Mouse (Mus musculus): ENCODE results near the gene Unc93b1. TPM values are rescaled to one million over a fixed set of nuclear protein-coding genes. Genes with fewer than 3 reads are reported as not detected.
A peak's percentile ranks its signal among the peaks of the same experiment; 100 is the strongest.
"Not testable (repeated sequence)": the region's sequence is repeated elsewhere in the genome, so short reads cannot be mapped to it uniquely, and the experiment has no call there.

Unc93b1 gene
- polyA plus RNA-seq, 1 experiment from 2014 or later: 22.3 TPM

DNA sequence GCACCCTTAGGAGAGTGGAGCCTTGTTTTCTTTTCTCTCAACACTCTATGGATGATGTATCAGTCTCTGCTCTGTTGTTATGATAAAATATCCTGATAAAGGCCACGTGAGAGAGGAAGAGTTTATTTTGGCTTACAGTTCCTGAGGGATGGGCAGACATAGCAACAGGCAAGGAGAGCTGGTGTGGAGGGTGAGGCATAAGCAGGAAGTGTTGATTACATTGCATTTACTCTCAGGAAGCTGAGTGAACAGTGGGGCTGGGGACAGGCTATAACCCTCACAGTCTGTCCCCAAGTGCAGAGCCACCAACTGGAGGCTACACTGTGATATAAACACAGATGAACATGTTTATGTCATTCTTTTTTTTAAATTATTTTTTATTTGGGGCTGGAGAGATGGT, 17.1 kb downstream of the Unc93b1 start:
- Histone ChIP-seq H3K4me3 (no peak overlapping the region), H3K27ac (no peak overlapping the region), H3K36me3 (no peaks in the 10 kb centered on the region), H3K4me2 (no peak overlapping the region), H3K9me3 (no peaks in the 10 kb centered on the region), H3K27me3 (no peaks in the 10 kb centered on the region), H3K9ac (no peak overlapping the region), H3K4me1 (no peaks in the 10 kb centered on the region)
- 21% methylated on average over 1 of the region's 1 CpGs for WGBS
- ATAC-seq (ENCODE audit: borderline replicate concordance, extremely low read depth, low FRiP score, low TSS enrichment): no peak

DNA sequence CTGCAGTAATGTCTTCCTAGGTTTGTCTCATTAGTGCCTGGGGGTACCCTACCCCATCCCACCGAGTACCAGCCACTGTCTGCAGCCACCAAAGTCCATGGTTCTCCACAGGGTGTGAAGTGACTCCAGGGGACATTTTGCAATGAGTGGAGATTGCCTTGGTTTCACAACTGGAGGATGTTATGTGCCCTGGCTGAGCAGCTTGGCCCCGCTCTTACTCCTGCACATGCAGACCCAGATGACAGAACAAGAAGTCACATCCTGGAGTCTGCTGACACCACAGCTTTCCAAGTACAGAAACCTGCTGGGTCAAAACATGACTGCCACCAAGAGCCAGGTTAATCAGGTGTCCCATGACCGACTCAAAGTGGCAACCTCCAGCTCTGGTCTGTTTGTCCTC, 20.0 kb downstream of the Unc93b1 start:
- Histone ChIP-seq H3K27ac (no peak overlapping the region), H3K9me3 (no peaks in the 10 kb centered on the region), H3K9ac (no peak overlapping the region), H3K4me1 (no peaks in the 10 kb centered on the region), H3K4me2 (no peak overlapping the region), H3K4me3 (no peak overlapping the region), H3K36me3 (no peaks in the 10 kb centered on the region), H3K27me3 (no peaks in the 10 kb centered on the region)
- ATAC-seq (ENCODE audit: borderline replicate concordance, extremely low read depth, low FRiP score, low TSS enrichment): no peak
- 70% methylated on average over 3 of the region's 3 CpGs for WGBS

DNA sequence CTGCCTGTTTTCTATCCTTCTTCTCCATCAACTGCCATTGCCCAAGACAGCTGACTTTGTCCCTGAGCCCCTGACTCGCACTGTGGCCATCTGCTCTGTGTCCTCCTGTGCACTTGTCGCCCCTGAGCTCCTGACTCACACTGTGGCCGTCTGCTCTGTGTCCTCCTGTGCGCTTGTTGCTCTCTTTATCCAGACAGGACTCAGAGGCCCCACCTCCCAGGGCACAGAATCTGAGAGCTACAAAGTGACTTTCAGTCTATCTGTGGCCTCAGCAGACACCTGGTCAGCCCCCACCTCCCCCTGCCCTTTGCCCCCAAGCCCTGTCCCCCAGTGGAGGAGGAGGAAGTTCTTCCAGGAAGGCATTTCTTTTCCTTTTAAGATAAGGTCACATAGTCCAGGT, 20.8 kb downstream of the Unc93b1 start:
- ATAC-seq (ENCODE audit: borderline replicate concordance, extremely low read depth, low FRiP score, low TSS enrichment): no peak
- H3K9me3 ChIP-seq: no peaks in the 10 kb centered on the region
- no peaks in the 10 kb centered on the region for H3K4me1 ChIP-seq
- WGBS: 47% methylated on average over 4 of the region's 4 CpGs
- no peak overlapping the region for H3K4me2 ChIP-seq
- H3K27ac ChIP-seq: no peak overlapping the region
- H3K9ac ChIP-seq: no peak overlapping the region
- H3K4me3 ChIP-seq: no peak overlapping the region
- H3K36me3 ChIP-seq: no peaks in the 10 kb centered on the region
- no peaks in the 10 kb centered on the region for H3K27me3 ChIP-seq

DNA sequence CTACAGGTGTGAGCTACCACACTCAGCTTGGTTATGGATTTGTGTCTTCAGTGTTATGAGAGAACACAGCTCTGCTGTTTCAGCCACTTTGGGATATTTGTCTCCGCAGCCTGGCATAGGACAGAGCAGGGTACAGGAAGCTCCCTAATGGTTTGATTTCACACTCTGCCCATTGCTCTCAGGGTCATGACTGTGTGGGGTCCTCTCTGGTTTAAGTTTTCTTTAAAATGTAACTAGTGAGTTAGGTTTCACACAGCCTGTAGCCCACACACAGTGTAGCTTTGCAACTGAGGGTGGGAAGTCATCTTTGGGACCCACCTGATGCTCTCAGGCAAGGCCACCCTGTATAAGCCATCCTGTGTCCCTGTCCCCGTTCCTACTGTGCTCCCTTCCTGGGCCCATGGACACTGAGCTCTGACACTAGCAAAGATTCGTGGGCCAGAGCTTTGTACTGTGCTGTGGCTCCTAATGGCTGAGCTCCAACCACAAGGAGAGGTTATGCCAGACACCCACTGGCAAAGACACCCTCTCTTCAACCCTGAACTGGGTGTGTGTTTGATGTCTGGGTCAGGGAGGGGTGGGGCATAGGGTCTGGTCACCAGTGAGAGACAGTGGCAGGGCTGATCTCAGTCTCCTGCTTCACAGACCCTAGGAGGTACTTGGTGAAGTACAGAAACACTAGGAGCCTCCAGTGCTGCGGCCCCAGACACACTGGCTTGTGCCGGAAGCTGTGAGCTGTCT, 22.5 kb downstream of the Unc93b1 start:
- 76% methylated on average over 5 of the region's 5 CpGs for WGBS
- not testable (repeated sequence) for H3K27ac ChIP-seq; H3K4me3 ChIP-seq; H3K9me3 ChIP-seq; ATAC-seq (ENCODE audit: borderline replicate concordance, extremely low read depth, low FRiP score, low TSS enrichment); H3K36me3 ChIP-seq; H3K27me3 ChIP-seq; H3K4me2 ChIP-seq; H3K9ac ChIP-seq; H3K4me1 ChIP-seq

DNA sequence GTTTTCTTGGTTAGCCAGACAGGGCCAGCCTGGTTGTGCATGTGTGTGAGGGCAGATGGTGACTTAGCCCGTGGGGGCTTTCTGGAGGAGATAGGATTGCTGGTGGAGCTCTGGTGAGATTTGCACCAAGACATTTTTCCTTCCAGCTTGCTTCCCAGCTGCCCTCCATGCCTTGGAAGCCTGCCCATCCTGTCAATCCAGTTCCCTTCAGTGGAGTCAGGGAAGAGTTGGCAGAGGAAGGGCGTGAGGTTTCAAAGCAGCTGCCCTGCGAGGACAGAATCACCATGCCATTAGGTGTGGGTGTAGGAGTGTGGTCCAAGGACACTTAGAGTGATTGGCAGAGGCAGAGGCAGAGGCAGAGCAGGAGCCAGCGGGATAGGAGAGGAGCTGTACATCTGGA, 23.5 kb downstream of the Unc93b1 start, which contains the start of gene Aldh3b3:
Gene Aldh3b3 (plus strand): TSS at position 176 of the 400 bp plus-strand sequence.
- Histone ChIP-seq H3K4me3 (no peak within 1 kb of the TSS), H3K4me2 (no peak within 1 kb of the TSS), H3K9ac (no peak within 1 kb of the TSS), H3K9me3 (no peaks in the 10 kb centered on the region), H3K4me1 (no peaks in the 10 kb centered on the region), H3K27ac (no peak within 1 kb of the TSS), H3K27me3 (no peaks in the 10 kb centered on the region), H3K36me3 (no peaks in the 10 kb centered on the region)
- ATAC-seq (ENCODE audit: borderline replicate concordance, extremely low read depth, low FRiP score, low TSS enrichment): no peak
- 46% methylated on average over 4 of the region's 4 CpGs for WGBS

DNA sequence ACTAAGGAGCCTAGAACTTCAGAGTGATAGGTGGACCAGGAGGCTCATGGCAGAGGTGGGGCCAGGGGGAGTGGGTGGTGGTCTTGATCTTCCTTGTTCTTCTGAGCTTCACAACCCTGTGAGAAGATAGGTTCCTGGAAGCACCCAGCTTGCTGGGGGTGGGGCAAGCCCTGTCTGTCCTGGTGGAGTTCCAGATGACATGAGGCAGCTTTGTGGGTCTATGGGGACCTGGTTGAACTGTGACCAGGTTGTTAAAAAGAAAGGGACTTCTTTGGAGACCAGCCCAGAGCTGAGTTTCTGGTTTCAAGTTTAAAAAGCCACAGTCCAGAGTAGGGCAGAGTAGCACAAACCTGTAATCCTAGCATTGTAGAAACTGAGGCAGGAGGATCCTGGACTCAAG, 24.0 kb downstream of the Unc93b1 start:
- Histone ChIP-seq H3K27me3 (no peaks in the 10 kb centered on the region), H3K9ac (no peak overlapping the region)
- no peak for ATAC-seq (ENCODE audit: borderline replicate concordance, extremely low read depth, low FRiP score, low TSS enrichment)

DNA sequence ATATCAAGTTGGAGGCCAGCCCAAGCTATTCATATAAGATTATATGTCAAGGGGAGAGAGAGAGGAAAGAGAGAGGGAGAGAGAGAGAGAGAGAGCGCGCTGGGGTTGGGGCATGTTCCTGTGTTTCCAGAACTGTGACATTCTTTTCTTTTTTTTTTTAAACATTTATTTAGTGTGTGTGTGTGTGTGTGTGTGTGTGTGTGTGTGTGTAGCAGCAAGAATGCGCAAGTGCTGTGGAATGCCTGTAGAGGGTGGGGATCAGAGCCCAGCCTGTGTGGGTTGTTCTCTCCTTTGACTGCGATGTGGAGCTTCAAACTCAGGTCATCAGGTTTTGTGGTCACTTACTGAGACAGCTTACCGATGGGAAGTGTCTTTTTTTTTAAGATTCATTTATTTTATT, 25.2 kb downstream of the Unc93b1 start:
- H3K27ac ChIP-seq: no peak overlapping the region
- no peak overlapping the region for H3K4me3 ChIP-seq
- no peaks in the 10 kb centered on the region for H3K36me3 ChIP-seq
- no peak overlapping the region for H3K4me2 ChIP-seq
- no peaks in the 10 kb centered on the region for H3K27me3 ChIP-seq
- no peak overlapping the region for H3K9ac ChIP-seq
- 0 out of 2 replicates have a peak, but pooled peaks have one; percentile 8 for ATAC-seq (ENCODE audit: borderline replicate concordance, extremely low read depth, low FRiP score, low TSS enrichment)
- 58% methylated on average over 5 of the region's 5 CpGs for WGBS
- no peaks in the 10 kb centered on the region for H3K4me1 ChIP-seq
- no peaks in the 10 kb centered on the region for H3K9me3 ChIP-seq

More for the DNA sequence above, 24.0 kb downstream of the Unc93b1 start:
- Histone ChIP-seq H3K4me1 (no peaks in the 10 kb centered on the region), H3K9me3 (no peaks in the 10 kb centered on the region), H3K27ac (no peak overlapping the region), H3K4me2 (no peak overlapping the region), H3K4me3 (no peak overlapping the region), H3K36me3 (no peaks in the 10 kb centered on the region)

DNA sequence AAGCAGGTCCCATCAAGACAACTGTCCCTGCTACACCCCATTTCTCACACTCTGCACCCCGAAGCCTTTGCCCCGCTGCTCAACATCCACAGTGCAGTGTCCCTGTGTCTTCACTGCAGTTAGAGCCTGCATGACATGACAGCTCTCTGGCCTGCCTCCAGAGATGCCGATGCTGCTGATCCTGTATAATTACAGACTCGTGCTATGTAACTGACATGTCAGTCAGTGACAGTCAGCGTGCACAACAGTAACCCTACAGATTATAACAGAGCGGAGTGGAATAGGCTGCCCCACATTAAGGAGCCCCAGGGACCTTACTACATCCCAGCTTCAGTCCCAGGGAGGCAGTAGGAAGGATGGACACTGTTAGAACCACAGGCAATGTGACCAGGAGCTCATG, 26.8 kb downstream of the Unc93b1 start:
- H3K9me3 ChIP-seq; H3K27me3 ChIP-seq; H3K4me3 ChIP-seq; H3K4me2 ChIP-seq; H3K9ac ChIP-seq; H3K36me3 ChIP-seq; H3K4me1 ChIP-seq; H3K27ac ChIP-seq; ATAC-seq (ENCODE audit: borderline replicate concordance, extremely low read depth, low FRiP score, low TSS enrichment): not testable (repeated sequence)
- 60% methylated on average over 6 of the region's 6 CpGs for WGBS

DNA sequence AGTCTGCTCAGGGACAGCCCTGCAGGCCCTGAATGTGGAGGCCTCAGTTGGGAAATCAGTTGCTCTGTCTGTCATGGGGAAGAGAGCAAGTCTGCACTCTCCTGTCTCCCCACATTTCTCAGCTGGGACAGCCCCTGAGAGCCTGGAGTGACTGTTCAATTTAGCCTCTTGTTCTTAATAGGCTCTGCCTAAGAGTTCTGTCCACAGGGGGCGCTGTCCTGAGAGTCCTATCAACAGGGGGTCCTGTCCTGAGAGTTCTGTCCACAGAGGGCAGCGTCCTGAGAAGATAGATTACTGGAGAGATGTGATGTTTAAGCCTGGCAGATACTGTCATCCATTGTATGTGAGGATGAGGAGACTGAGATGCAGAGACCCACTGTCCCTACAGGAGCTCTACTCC, 27.5 kb downstream of the Unc93b1 start:
- Histone ChIP-seq H3K27me3 (no peaks in the 10 kb centered on the region), H3K4me1 (no peaks in the 10 kb centered on the region), H3K9ac (no peak overlapping the region), H3K4me2 (no peak overlapping the region), H3K36me3 (no peaks in the 10 kb centered on the region), H3K4me3 (no peak overlapping the region), H3K9me3 (no peaks in the 10 kb centered on the region), H3K27ac (no peak overlapping the region)
- WGBS: 10% methylated on average over 2 of the region's 2 CpGs
- ATAC-seq (ENCODE audit: borderline replicate concordance, extremely low read depth, low FRiP score, low TSS enrichment): no peak

DNA sequence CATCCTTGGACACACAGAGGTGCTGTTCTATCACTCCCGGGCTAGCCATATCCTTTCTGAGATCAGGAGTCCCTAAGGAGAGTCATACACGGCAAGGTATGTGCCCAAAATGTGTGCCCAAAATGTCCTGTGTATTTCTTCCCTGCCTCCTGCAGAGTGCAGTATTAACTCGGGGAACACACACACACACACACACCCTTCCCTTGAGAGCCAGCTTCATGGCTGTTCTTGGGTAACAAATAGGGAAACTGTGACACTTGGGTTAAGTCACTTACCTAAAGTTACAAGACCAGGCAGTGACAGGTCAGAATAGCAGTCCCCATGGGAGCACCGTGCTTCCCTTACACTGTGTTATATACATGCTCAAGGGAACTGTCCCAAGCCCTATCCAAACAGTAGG, 29.0 kb downstream of the Unc93b1 start:
- 63% methylated on average over 4 of the region's 4 CpGs for WGBS
- Histone ChIP-seq H3K4me1 (no peaks in the 10 kb centered on the region), H3K36me3 (no peaks in the 10 kb centered on the region), H3K4me3 (no peak overlapping the region), H3K9me3 (no peaks in the 10 kb centered on the region), H3K9ac (no peak overlapping the region), H3K4me2 (no peak overlapping the region), H3K27me3 (no peaks in the 10 kb centered on the region), H3K27ac (no peak overlapping the region)
- no peak for ATAC-seq (ENCODE audit: borderline replicate concordance, extremely low read depth, low FRiP score, low TSS enrichment)

DNA sequence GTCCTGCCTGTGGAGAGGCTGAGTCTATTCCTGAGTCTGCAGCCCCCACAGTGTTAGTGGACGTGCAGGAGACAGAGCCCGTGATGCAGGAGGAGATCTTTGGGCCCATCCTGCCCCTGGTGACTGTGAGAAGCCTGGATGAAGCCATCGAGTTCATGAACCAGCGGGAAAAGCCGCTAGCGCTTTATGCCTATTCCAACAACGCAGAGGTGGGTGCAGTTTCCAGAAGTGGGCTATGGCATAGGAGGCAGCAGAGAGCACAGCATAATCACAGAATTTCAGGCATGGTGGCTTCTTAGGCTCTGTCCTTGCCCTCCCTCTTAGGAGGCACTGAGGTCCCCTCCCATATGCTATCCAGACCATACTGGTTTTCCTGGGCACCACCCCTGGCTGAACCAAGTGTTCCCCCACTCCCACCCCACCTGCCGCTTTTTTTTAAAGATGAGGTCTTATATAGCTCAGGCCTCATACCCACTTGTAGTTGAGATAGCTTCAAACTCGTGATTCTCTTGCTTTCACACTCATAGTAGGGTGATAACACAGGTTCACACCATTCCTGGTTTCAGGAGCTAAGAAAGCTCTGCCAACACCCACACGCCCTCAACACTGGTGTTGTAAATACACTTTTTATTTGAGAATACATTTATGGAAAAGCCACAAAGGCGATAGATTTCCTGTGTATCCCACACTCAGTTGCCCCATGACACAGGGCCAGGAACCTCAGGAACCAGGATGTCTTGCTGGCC, 31.5 kb downstream of the Unc93b1 start:
- Histone ChIP-seq H3K4me1 (no peaks in the 10 kb centered on the region), H3K9me3 (no peaks in the 10 kb centered on the region), H3K36me3 (no peaks in the 10 kb centered on the region), H3K4me3 (no peak overlapping the region), H3K9ac (no peak overlapping the region), H3K27me3 (no peaks in the 10 kb centered on the region), H3K27ac (no peak overlapping the region), H3K4me2 (no peak overlapping the region)
- WGBS: 63% methylated on average over 11 of the region's 11 CpGs
- ATAC-seq (ENCODE audit: borderline replicate concordance, extremely low read depth, low FRiP score, low TSS enrichment): no peak

DNA sequence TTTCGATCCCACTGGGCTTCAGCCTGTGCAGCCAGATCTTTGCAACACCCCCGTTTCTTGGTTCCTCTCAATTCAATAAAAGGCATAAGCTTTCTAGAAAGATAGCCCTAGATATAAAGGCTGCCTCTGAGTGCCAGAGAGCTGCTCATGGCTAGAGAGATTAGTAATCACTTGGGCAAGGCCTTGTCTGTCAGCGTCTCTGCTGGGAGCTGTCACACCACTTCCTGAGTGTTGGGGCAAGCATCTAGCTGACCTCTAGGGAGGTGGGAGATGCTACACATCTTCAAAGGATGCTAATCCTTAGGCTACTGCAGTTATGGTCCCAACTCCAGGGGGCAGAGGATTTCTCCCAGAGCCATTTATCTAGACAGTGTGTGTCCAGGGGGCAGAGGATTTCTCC, 32.3 kb downstream of the Unc93b1 start:
- whole genome bisulfite sequencing: 36% methylated on average over 3 of the region's 3 CpGs
- Histone ChIP-seq H3K9ac (no peak overlapping the region), H3K4me1 (0 out of 2 replicates have a peak, but pooled peaks cover under 1% of the 10 kb centered on the region), H3K4me3 (no peak overlapping the region), H3K9me3 (no peaks in the 10 kb centered on the region), H3K4me2 (no peak overlapping the region), H3K36me3 (no peaks in the 10 kb centered on the region), H3K27ac (no peak overlapping the region), H3K27me3 (no peaks in the 10 kb centered on the region)
- no peak for ATAC-seq (ENCODE audit: borderline replicate concordance, extremely low read depth, low FRiP score, low TSS enrichment)
